In the genomic region with DNA sequence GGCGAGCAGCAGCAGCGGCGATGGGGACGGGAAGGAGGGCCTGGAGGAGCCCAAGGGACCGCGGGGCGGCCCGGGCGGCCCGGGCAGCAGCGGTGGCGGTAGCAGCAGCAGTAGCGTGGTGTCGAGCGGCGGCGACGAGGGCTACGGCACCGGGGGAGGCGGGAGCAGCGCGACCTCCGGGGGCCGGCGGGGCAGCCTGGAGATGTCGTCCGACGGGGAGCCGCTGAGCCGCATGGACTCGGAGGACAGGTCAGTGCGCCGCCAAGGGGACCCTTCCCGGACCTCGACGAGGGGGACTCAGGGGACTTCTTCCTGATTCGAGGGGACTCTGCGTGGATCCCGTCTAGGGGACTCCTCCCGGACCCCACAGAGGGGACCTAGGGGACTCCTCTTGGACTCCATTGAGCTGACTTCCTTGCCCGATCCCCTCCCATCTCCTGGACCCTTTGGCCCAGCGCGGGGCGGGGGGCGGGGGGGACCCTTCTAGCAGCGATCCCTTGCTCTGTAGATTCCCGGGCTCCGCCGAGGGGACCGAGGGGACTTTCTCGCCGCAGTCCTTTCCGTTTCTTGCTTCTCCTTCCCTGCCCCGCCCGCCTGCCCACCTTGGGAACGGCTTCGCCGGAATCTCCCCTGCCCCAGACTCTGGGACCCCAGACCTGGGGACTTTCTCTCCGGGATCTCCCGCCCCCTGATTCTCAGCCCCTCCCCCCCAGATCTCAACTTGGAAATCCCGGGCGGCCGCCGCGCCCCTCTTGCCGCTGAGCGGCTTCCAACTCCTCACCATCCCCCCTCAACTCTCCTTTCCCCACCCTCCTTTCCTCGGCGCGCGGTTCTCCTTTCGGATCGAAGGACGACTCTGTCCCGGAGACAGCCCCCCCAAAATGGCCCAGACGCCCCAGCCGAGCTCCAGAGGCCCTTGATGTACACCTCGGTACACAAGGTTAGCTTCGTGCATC, we compare ENCODE assay signal across 8 mouse cellular contexts. TPM values are rescaled to one million over a fixed set of nuclear protein-coding genes. Genes with fewer than 3 reads are reported as not detected.
DNase-seq lines count a peak whose midpoint lies in the region; ATAC-seq and TF ChIP-seq lines count a peak whose summit lies in the region.

No protein-coding gene starts in this region.

- no peaks in the 10 kb centered on the region for H3K27me3 ChIP-seq in ES-Bruce4 (ENCODE audit: control insufficient read depth, insufficient read depth, low read length, poor library complexity, severe bottlenecking)
- H3K27me3 ChIP-seq in heart, embryonic 15.5 days: no peaks in the 10 kb centered on the region
- peaks cover 9% of the 10 kb centered on the region for H3K27me3 ChIP-seq in limb, embryonic 10.5 days (ENCODE audit: low read depth, poor library complexity, severe bottlenecking)
- no peaks in the 10 kb centered on the region for H3K27me3 ChIP-seq in spleen, adult 2 months (ENCODE audit: control insufficient read depth, insufficient read depth, low read length)

- H3K9me3 ChIP-seq in ES-Bruce4 (replicated peaks; ENCODE audit: control insufficient read depth, insufficient read depth, low read length, poor library complexity, severe bottlenecking): no peaks in the 10 kb centered on the region
- no peaks in the 10 kb centered on the region for H3K9me3 ChIP-seq in heart, embryonic 15.5 days (replicated peaks)
- H3K9me3 ChIP-seq in limb, embryonic 10.5 days (replicated peaks): no peaks in the 10 kb centered on the region

- 0% methylated on average over 80 of the region's 80 CpGs for WGBS in heart, embryonic 15.5 days
- under 1% methylated on average over 80 of the region's 80 CpGs for WGBS in limb, embryonic 10.5 days
- WGBS in spleen, adult 2 months: 1% methylated on average over 76 of the region's 80 CpGs

- peak; percentile 46 to 62 for DNase-seq in adrenal gland, postnatal 36 days
- peak; percentile 79 for DNase-seq in limb, embryonic 10.5 days (ENCODE audit: low spot score)
- peak; percentile 54 for DNase-seq in mesoderm, embryonic 11.5 days (ENCODE audit: low read depth, low spot score)
- DNase-seq in spleen, adult 2 months (ENCODE audit: low read depth in 1 of 2, low spot score in 2 of 2): peak in 1 of 2 experiments; percentile 26

- H3K27ac ChIP-seq in ES-Bruce4 (ENCODE audit: insufficient read depth, low read length): no peak overlapping the region
- peak overlapping the region; percentile 95 for H3K27ac ChIP-seq in embryonic fibroblast, embryonic 13.5 days (ENCODE audit: insufficient read depth, low read length)
- H3K27ac ChIP-seq in heart, embryonic 15.5 days: peak overlapping the region; percentile 97
- peak overlapping the region; percentile 97 for H3K27ac ChIP-seq in limb, embryonic 10.5 days
- H3K27ac ChIP-seq in spleen, adult 2 months (ENCODE audit: insufficient read depth, low read length): peak overlapping the region; percentile 97

- TF ChIP-seq CTCF in ES-Bruce4 (IDR thresholded peaks at IDR 0.05; ENCODE audit: low read depth, low read length): no peak
- TF ChIP-seq CTCF in embryonic fibroblast, embryonic 13.5 days (IDR thresholded peaks at IDR 0.05; ENCODE audit: borderline replicate concordance, insufficient read depth, low read length): no peak
- TF ChIP-seq CTCF in spleen, adult 2 months (IDR thresholded peaks at IDR 0.05; ENCODE audit: extremely low read depth, insufficient read depth, insufficient read length, insufficient replicate concordance): no peak

- peaks cover 15% of the 10 kb centered on the region for H3K36me3 ChIP-seq in ES-Bruce4 (ENCODE audit: control insufficient read depth, insufficient read depth, low read length, poor library complexity, severe bottlenecking)
- H3K36me3 ChIP-seq in heart, embryonic 15.5 days: no peaks in the 10 kb centered on the region
- H3K36me3 ChIP-seq in limb, embryonic 10.5 days: peaks cover under 1% of the 10 kb centered on the region; the same call in 1 of the 2 replicates
- H3K36me3 ChIP-seq in spleen, adult 2 months (ENCODE audit: control insufficient read depth, insufficient read depth, low read length): no peaks in the 10 kb centered on the region

- H3K4me2 ChIP-seq in heart, embryonic 15.5 days: peak overlapping the region; percentile 73

- peak; percentile 15 for ATAC-seq in heart, embryonic 15.5 days (replicated peaks; ENCODE audit: insufficient number of reproducible peaks, insufficient read depth, low FRiP score, low read depth)
- no peak for ATAC-seq in monocyte, adult 5-6 weeks (replicated peaks; ENCODE audit: insufficient number of reproducible peaks, low FRiP score, low TSS enrichment, poor library complexity, severe bottlenecking)

- H3K9ac ChIP-seq in ES-Bruce4 (ENCODE audit: low read depth, poor library complexity, severe bottlenecking): peak overlapping the region; percentile 90
- peak overlapping the region; percentile 99 for H3K9ac ChIP-seq in heart, embryonic 15.5 days

- peaks cover 10% of the 10 kb centered on the region for H3K4me1 ChIP-seq in ES-Bruce4 (ENCODE audit: control insufficient read depth, insufficient read depth, low read length)
- H3K4me1 ChIP-seq in embryonic fibroblast, embryonic 13.5 days (ENCODE audit: control insufficient read depth, insufficient read depth, low read length): peaks cover 25% of the 10 kb centered on the region
- H3K4me1 ChIP-seq in heart, embryonic 15.5 days (replicated peaks): peaks cover 27% of the 10 kb centered on the region
- H3K4me1 ChIP-seq in limb, embryonic 10.5 days: peaks cover 27% of the 10 kb centered on the region
- H3K4me1 ChIP-seq in spleen, adult 2 months (ENCODE audit: control insufficient read depth, insufficient read depth, insufficient read length): peaks cover 18% of the 10 kb centered on the region; the same call in 1 of the 2 replicates

- TF ChIP-seq POLR2A in ES-Bruce4 (IDR thresholded peaks at IDR 0.05; ENCODE audit: insufficient read depth, low read length): no peak
- TF ChIP-seq POLR2A in embryonic fibroblast, embryonic 13.5 days (IDR thresholded peaks at IDR 0.05; ENCODE audit: low read depth, low read length): no peak
- TF ChIP-seq POLR2A in spleen, adult 2 months (IDR thresholded peaks at IDR 0.05; ENCODE audit: low read depth, low read length): no peak

- no peak for TF ChIP-seq EP300 in ES-Bruce4 (IDR thresholded peaks at IDR 0.05; ENCODE audit: insufficient read depth, low read depth, low read length)

- H3K4me3 ChIP-seq in ES-Bruce4 (ENCODE audit: low read depth, low read length): peak overlapping the region; percentile 87
- peak overlapping the region; percentile 69 for H3K4me3 ChIP-seq in embryonic fibroblast, embryonic 13.5 days (ENCODE audit: insufficient read depth, low read length)
- peak overlapping the region; percentile 99 for H3K4me3 ChIP-seq in heart, embryonic 15.5 days
- H3K4me3 ChIP-seq in limb, embryonic 10.5 days: peak overlapping the region; percentile 98
- peak overlapping the region; percentile 99 for H3K4me3 ChIP-seq in spleen, adult 2 months (ENCODE audit: extremely low read depth, insufficient read depth, insufficient read length)

RNA-seq across cellular contexts. Expression of a gene that starts 1.9 kb away (rescaled TPM):
- polyA plus RNA-seq in ES-Bruce4 (2011; ENCODE audit: insufficient read depth, insufficient read length, low read depth, missing spikeins): 91.8 and 93.7 TPM in 2 replicates
- 10 to 100 TPM; 50.8 to 54.2 TPM for total RNA-seq in adrenal gland, postnatal 36 days (2021)
- 96.3 and 105 TPM in 2 replicates for polyA plus RNA-seq in embryonic fibroblast, embryonic 13.5 days (2011; ENCODE audit: insufficient read length, low read depth, missing spikeins)
- polyA plus RNA-seq in heart, embryonic 15.5 days (2015; fragmentation: Nextera tagmentation; extraction: Ambion mirVana): 7.3 and 9.2 TPM in 2 replicates
- polyA plus RNA-seq in limb, embryonic 10.5 days (2016; fragmentation: Nextera tagmentation; extraction: Ambion mirVana): 9.1 and 9.2 TPM in 2 replicates
- 28.5 and 38.8 TPM in 2 replicates for polyA plus RNA-seq in spleen, adult 2 months (2012; rRNA removed)
- total RNA-seq in monocyte, adult 5-6 weeks (2017): 58.7 to 97.9 TPM (median 72.9 TPM) in 3 replicates
